Mouse (Mus musculus): ENCODE data around the gene Jag2.

Gene Jag2

GRCm38 (mm10) chr12:112868178-112869087 is 61.1 kb downstream of the Jag2 start, which contains the start of gene Gpr132:
Gene Gpr132 (minus strand): TSS chr12:112868228.
- DNase-seq (ENCODE audit: low spot score in 2 of 2), result peak; percentile 62 to 63

DNA sequence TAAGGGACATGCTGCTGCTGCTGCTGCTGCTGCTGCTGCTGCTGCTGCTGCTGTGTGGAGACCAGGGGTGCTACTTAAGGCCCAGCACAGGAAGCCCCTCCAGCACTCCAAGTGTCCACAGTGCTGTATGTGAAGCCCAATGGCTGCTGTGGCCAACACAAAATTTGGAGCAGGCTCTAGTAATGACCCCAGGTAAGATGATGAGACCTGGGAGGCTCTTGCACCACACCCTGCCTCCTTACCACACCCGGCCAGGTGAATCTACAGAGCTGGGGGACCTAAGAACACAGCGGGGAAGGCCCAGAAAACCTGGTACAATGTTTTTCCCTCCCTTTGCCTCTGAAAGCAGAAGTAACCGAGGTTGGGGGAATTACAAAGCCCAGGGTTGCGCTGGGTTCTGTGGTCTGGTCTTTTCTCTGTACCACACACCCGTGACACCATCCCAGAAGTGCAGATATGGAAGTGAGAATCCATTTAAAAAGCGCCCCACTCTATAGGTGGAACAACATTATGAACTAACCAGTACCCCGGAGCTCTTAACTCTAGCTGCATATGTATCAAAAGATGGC is 62.4 kb downstream of the Jag2 start:
- no peak for DNase-seq (ENCODE audit: low spot score in 2 of 2)

DNA sequence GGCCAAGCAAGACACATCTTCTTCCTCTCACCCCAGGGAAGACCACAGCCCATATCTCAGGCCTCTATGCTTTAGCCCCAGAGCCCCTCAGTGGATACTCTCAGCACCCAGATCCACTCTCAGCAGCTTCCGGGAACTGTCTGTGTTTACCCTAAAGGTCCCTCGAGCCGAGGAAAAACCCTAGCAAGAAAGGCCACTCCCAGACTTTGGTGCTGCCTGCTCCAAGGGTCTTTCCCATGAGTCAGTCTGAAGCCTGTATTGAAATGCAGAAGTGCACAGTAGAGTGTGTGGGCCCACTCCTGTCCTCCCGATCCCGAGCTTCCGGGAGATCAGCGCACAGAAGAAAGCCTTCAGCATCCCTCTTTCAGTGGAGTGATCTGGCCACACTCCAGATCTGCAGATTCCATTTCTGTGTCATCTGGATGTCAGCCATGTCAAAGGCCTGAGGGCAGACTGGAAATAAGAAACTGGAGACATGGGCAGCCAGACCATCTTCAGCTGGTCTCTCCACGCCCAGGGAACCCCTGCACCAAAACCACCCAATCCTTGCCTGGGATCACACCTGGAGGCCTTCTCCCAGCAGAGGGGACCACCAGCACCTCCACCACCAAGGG is 63.0 kb downstream of the Jag2 start:
- DNase-seq (ENCODE audit: low spot score in 2 of 2), result no peak

- DNase-seq (ENCODE audit: low spot score in 2 of 2), result no peak
Observed at GRCm38 (mm10) chr12:112864804-112865203, 64.8 kb downstream of the Jag2 start.

DNA sequence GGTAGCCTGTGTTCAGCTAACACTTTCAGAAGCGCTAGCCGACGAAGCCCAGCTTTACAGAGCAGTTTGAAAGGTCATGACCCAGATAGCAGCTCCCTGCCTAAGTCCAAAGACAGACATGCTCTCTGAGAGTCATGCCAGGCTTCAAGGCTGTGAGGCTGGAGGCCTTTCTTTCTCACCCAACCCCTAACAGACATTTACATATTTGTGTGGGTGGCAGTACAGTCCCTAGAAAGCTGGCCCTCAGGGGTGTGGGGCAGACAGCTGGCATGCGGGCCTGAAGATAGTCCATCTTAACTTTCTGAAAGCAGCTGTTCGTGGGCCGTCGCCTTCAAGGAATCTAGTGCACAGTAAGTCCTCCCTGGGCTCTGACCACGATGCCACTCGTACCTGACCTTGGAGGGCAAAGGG is 67.7 kb downstream of the Jag2 start:
- DNase-seq (ENCODE audit: low spot score in 2 of 2), result no peak

GRCm38 (mm10) chr12:112860765-112861164 is 68.8 kb downstream of the Jag2 start:
- peak; percentile 74 to 77 for DNase-seq (ENCODE audit: low spot score in 2 of 2)

GRCm38 (mm10) chr12:112859930-112860329 is 69.6 kb downstream of the Jag2 start:
- DNase-seq (ENCODE audit: low spot score in 2 of 2), result peak; percentile 85 to 86

DNA sequence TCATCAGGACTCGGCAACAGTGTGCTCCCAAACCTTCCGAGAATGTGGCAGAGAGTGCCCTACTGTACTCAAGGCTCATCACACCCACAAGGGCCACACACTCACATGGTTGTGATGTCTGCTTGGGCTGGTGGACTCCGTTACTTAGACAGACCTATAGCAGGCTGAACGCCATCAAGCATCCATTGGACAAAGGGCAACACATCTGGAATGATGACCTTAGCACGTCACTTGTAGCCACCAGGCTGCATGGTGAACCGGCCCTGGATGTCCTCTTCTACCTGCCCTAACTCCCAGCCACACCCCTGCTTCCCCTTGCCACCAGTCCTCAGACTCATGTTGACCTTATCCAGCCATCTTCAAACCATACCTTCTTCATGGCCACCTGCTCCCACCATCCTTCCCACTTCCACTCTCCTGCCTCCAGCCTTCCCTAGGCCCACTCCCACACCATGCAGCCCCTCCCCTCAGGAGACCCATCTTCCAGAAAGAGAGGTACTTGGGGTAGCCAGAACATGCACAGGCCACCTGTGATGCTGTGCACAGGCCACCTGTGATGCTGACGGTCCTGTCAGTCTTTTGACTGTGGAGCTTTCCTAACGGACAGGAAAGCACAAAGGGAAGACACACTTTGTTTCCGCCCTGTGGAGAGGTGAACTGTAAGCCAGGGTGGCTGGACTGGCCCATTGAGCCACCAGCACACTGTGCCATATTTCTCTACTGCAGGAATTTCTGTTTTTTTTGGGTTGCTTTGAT is 70.8 kb downstream of the Jag2 start:
- DNase-seq (ENCODE audit: low spot score in 2 of 2), result peak in 1 of 2 experiments; percentile 41

Measured in thymus, postnatal 10 days (tissue).